Mouse (Mus musculus) bone marrow macrophage, adult 2 months (primary cell): ENCODE measurements around the gene Slc25a17.

Experiments
- CTCF ChIP-seq: IDR thresholded peaks from 2 replicates; pipeline ENCODE4 v1.5.1; 2012; ENCODE audit warnings: low read depth, mild to moderate bottlenecking, low read length, moderate library complexity
- POLR2A ChIP-seq: IDR thresholded peaks from 2 replicates; pipeline ENCODE4 v1.6.1; 2012; ENCODE audit warnings: mild to moderate bottlenecking, low read depth, low read length, borderline replicate concordance

DNA sequence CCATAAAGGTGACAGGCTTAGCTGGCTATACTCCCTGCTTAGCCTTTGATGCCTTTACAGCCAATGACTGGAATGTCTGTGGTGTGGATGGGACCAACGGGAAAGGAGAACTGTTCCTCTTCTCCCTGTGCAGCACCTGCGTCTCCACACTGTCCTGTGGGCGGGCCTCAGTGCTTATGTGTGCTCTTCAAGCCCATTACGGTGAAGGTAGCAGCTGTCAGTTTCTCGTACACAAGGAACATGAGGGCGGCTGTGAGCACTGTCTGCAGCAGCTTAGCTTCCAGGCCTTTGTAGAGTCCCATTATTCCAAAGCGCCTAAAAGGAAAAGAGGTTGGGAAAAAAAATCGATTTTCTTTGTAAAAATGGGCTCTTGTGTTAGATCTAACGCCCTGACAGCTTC is 41.1 kb downstream of the Slc25a17 start:
- no peak for TF ChIP-seq CTCF
- TF ChIP-seq POLR2A, result no peak
